Mouse (Mus musculus) spleen, embryonic (tissue): ENCODE data around the gene Olfr538.
"Not testable (repeated sequence)": the region's sequence is repeated elsewhere in the genome, so short reads cannot be mapped to it uniquely, and the experiment has no call there.

Source experiments
- CTCF ChIA-PET: fragments of 350-600 bp; sonication (Branson Sonifier 250); formaldehyde crosslinking; loops from one replicate; lab custom pipeline; 2022; lab: Charles Lee

Gene Olfr538

GRCm38 (mm10) chr7:140567586-140567985 lies at the start of gene Olfr538:
Olfr538 (plus strand) TSS chr7:140567886.
- CTCF ChIA-PET, result no interaction called here

GRCm38 (mm10) chr7:140539746-140540145 lies 27.9 kb upstream of the Olfr538 start:
- CTCF ChIA-PET, result no interaction called here

GRCm38 (mm10) chr7:140600969-140601368 lies 33.3 kb downstream of the Olfr538 start, which contains the start of gene Olfr46:
Olfr46 (plus strand) TSS chr7:140601269.
- CTCF ChIA-PET, result not testable (repeated sequence)
